Mouse (Mus musculus): ENCODE measurements around the gene Grifin. TPM values are rescaled to one million over a fixed set of nuclear protein-coding genes. Genes with fewer than 3 reads are reported as not detected.

Gene Grifin
- polyA plus RNA-seq, 1 experiment from 2014 or later = not detected

- Histone ChIP-seq H3K27me3 (replicated peaks; ENCODE audit: control insufficient read depth, insufficient read depth, low read length) (no peaks in the 10 kb centered on the region), H3K27ac (ENCODE audit: low read depth, low read length) (no peak overlapping the region), H3K9me3 (replicated peaks; ENCODE audit: control insufficient read depth, low read length) (no peaks in the 10 kb centered on the region), H3K36me3 (ENCODE audit: control insufficient read depth, insufficient read depth, low read length) (no peaks in the 10 kb centered on the region), H3K4me1 (ENCODE audit: control insufficient read depth, insufficient read depth, low read length) (no peaks in the 10 kb centered on the region), H3K4me3 (ENCODE audit: low read depth, low read length) (no peak overlapping the region), H3K4me2 (ENCODE audit: low read length) (no peak overlapping the region), H3K9ac (ENCODE audit: low read length) (no peak overlapping the region)
- ATAC-seq (no peak), DNase-seq (ENCODE audit: low spot score) (no peak)
- WGBS = 95% methylated on average over 4 of the region's 4 CpGs
Measured at GRCm38 (mm10) chr5:140597787-140598186, 32.9 kb upstream of the Grifin start.

- no peak for ATAC-seq
- Histone ChIP-seq H3K4me3 (ENCODE audit: low read depth, low read length) (no peak overlapping the region), H3K27me3 (replicated peaks; ENCODE audit: control insufficient read depth, insufficient read depth, low read length) (no peaks in the 10 kb centered on the region), H3K9ac (ENCODE audit: low read length) (no peak overlapping the region), H3K4me1 (ENCODE audit: control insufficient read depth, insufficient read depth, low read length) (no peaks in the 10 kb centered on the region), H3K36me3 (ENCODE audit: control insufficient read depth, insufficient read depth, low read length) (no peaks in the 10 kb centered on the region), H3K4me2 (ENCODE audit: low read length) (no peak overlapping the region), H3K27ac (ENCODE audit: low read depth, low read length) (no peak overlapping the region), H3K9me3 (replicated peaks; ENCODE audit: control insufficient read depth, low read length) (no peaks in the 10 kb centered on the region)
- WGBS = 85% methylated on average over 18 of the region's 18 CpGs
- DNase-seq (ENCODE audit: low spot score) = no peak
Measured at GRCm38 (mm10) chr5:140596927-140597588, 32.2 kb upstream of the Grifin start.

- no peaks in the 10 kb centered on the region for H3K9me3 ChIP-seq (replicated peaks; ENCODE audit: control insufficient read depth, low read length)
- no peaks in the 10 kb centered on the region for H3K4me1 ChIP-seq (ENCODE audit: control insufficient read depth, insufficient read depth, low read length)
- ATAC-seq = no peak
- H3K4me2 ChIP-seq (ENCODE audit: low read length) = no peak overlapping the region
- H3K36me3 ChIP-seq (ENCODE audit: control insufficient read depth, insufficient read depth, low read length) = no peaks in the 10 kb centered on the region
- H3K27me3 ChIP-seq (replicated peaks; ENCODE audit: control insufficient read depth, insufficient read depth, low read length) = no peaks in the 10 kb centered on the region
- DNase-seq (ENCODE audit: low spot score) = no peak
- WGBS = 73% methylated on average over 3 of the region's 3 CpGs
- H3K9ac ChIP-seq (ENCODE audit: low read length) = no peak overlapping the region
- H3K4me3 ChIP-seq (ENCODE audit: low read depth, low read length) = no peak overlapping the region
- H3K27ac ChIP-seq (ENCODE audit: low read depth, low read length) = no peak overlapping the region
Measured at GRCm38 (mm10) chr5:140596426-140596825, 31.6 kb upstream of the Grifin start.

GRCm38 (mm10) chr5:140594846-140595245 is 30.0 kb upstream of the Grifin start:
- Histone ChIP-seq H3K9ac (ENCODE audit: low read length) (no peak overlapping the region), H3K36me3 (ENCODE audit: control insufficient read depth, insufficient read depth, low read length) (no peaks in the 10 kb centered on the region), H3K4me2 (ENCODE audit: low read length) (no peak overlapping the region), H3K27ac (ENCODE audit: low read depth, low read length) (no peak overlapping the region), H3K4me1 (ENCODE audit: control insufficient read depth, insufficient read depth, low read length) (no peaks in the 10 kb centered on the region), H3K9me3 (replicated peaks; ENCODE audit: control insufficient read depth, low read length) (no peaks in the 10 kb centered on the region), H3K4me3 (ENCODE audit: low read depth, low read length) (no peak overlapping the region), H3K27me3 (replicated peaks; ENCODE audit: control insufficient read depth, insufficient read depth, low read length) (no peaks in the 10 kb centered on the region)
- WGBS = 66% methylated on average over 5 of the region's 5 CpGs
- DNase-seq (ENCODE audit: low spot score) = no peak
- no peak for ATAC-seq

GRCm38 (mm10) chr5:140589082-140589774 is 24.4 kb upstream of the Grifin start:
- 90% methylated on average over 16 of the region's 16 CpGs for WGBS
- Histone ChIP-seq H3K9ac (ENCODE audit: low read length) (no peak overlapping the region), H3K9me3 (replicated peaks; ENCODE audit: control insufficient read depth, low read length) (no peaks in the 10 kb centered on the region), H3K36me3 (ENCODE audit: control insufficient read depth, insufficient read depth, low read length) (no peaks in the 10 kb centered on the region), H3K27me3 (replicated peaks; ENCODE audit: control insufficient read depth, insufficient read depth, low read length) (no peaks in the 10 kb centered on the region), H3K27ac (ENCODE audit: low read depth, low read length) (no peak overlapping the region), H3K4me2 (ENCODE audit: low read length) (no peak overlapping the region), H3K4me1 (ENCODE audit: control insufficient read depth, insufficient read depth, low read length) (peaks cover 3% of the 10 kb centered on the region), H3K4me3 (ENCODE audit: low read depth, low read length) (no peak overlapping the region)
- no peak for DNase-seq (ENCODE audit: low spot score)
- no peak for ATAC-seq

GRCm38 (mm10) chr5:140583732-140584368 is 19.0 kb upstream of the Grifin start:
- peak overlapping the region; percentile 43 for H3K9ac ChIP-seq (ENCODE audit: low read length)
- DNase-seq (ENCODE audit: low spot score) (peak; percentile 87), ATAC-seq (peak; percentile 83)
- no peaks in the 10 kb centered on the region for H3K9me3 ChIP-seq (replicated peaks; ENCODE audit: control insufficient read depth, low read length)
- H3K27me3 ChIP-seq (replicated peaks; ENCODE audit: control insufficient read depth, insufficient read depth, low read length) = no peaks in the 10 kb centered on the region
- H3K4me2 ChIP-seq (ENCODE audit: low read length) = 0 out of 2 replicates have a peak overlapping the region, but pooled peaks have one; percentile 8
- H3K27ac ChIP-seq (ENCODE audit: low read depth, low read length) = peak overlapping the region; percentile 78
- peaks cover 32% of the 10 kb centered on the region for H3K4me1 ChIP-seq (ENCODE audit: control insufficient read depth, insufficient read depth, low read length)
- 1% methylated on average over 6 of the region's 6 CpGs for WGBS
- no peak overlapping the region for H3K4me3 ChIP-seq (ENCODE audit: low read depth, low read length)
- H3K36me3 ChIP-seq (ENCODE audit: control insufficient read depth, insufficient read depth, low read length) = no peaks in the 10 kb centered on the region

GRCm38 (mm10) chr5:140582995-140583731 is 18.3 kb upstream of the Grifin start:
- ATAC-seq = peak; percentile 47
- peaks cover 32% of the 10 kb centered on the region for H3K4me1 ChIP-seq (ENCODE audit: control insufficient read depth, insufficient read depth, low read length)
- H3K36me3 ChIP-seq (ENCODE audit: control insufficient read depth, insufficient read depth, low read length) = no peaks in the 10 kb centered on the region
- H3K4me3 ChIP-seq (ENCODE audit: low read depth, low read length) = no peak overlapping the region
- H3K4me2 ChIP-seq (ENCODE audit: low read length) = no peak overlapping the region
- peak overlapping the region; percentile 43; the same call in 1 of the 2 replicates for H3K9ac ChIP-seq (ENCODE audit: low read length)
- DNase-seq (ENCODE audit: low spot score) = no peak
- H3K9me3 ChIP-seq (replicated peaks; ENCODE audit: control insufficient read depth, low read length) = no peaks in the 10 kb centered on the region
- 8% methylated on average over 8 of the region's 8 CpGs for WGBS
- no peaks in the 10 kb centered on the region for H3K27me3 ChIP-seq (replicated peaks; ENCODE audit: control insufficient read depth, insufficient read depth, low read length)
- peak overlapping the region; percentile 78 for H3K27ac ChIP-seq (ENCODE audit: low read depth, low read length)

GRCm38 (mm10) chr5:140581569-140581968 is 16.7 kb upstream of the Grifin start:
- H3K4me2 ChIP-seq (ENCODE audit: low read length) = no peak overlapping the region
- peaks cover 32% of the 10 kb centered on the region for H3K4me1 ChIP-seq (ENCODE audit: control insufficient read depth, insufficient read depth, low read length)

More at GRCm38 (mm10) chr5:140581569-140581968, 16.7 kb upstream of the Grifin start:
- no peaks in the 10 kb centered on the region for H3K27me3 ChIP-seq (replicated peaks; ENCODE audit: control insufficient read depth, insufficient read depth, low read length)
- no peaks in the 10 kb centered on the region for H3K36me3 ChIP-seq (ENCODE audit: control insufficient read depth, insufficient read depth, low read length)
- no peak for ATAC-seq
- H3K9ac ChIP-seq (ENCODE audit: low read length) = no peak overlapping the region
- DNase-seq (ENCODE audit: low spot score) = no peak
- H3K27ac ChIP-seq (ENCODE audit: low read depth, low read length) = no peak overlapping the region
- 12% methylated on average over 5 of the region's 5 CpGs for WGBS
- no peaks in the 10 kb centered on the region for H3K9me3 ChIP-seq (replicated peaks; ENCODE audit: control insufficient read depth, low read length)
- H3K4me3 ChIP-seq (ENCODE audit: low read depth, low read length) = no peak overlapping the region

Measured in forebrain, embryonic 14.5 days (tissue).